Mouse (Mus musculus): Measurements from ENCODE around the gene Pcmt1.
A peak's percentile ranks its signal among the peaks of the same experiment; 100 is the strongest.

Pcmt1 gene

DNA sequence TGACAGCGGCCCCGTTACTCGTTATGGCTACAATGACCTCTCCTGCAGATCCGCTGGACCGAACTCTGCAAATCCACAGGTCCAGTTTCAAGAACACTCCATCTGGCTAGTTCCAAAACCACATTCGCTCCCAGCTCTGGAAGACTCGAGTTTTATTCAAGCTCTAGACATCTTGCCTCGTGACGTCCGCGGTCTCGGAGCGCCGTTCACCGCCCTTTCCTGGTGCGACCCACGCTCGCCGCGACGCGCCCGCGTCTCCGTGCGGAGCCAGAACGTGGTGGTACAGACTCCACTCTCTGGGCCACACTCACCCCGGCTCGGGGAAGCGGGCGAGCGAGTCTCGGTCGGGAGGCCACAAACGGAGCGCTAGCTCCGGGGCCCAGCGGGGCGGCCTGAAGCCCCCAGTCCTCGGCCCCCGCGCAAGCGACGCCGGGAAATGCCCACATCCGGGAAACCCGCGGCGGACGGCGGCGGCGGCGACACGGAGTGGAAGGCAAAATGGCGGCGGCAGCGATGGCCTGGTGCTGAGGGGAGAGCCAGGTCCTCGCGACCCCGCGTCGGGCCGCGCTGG lies at the start of gene Pcmt1, which contains the start of gene Lats1:
Pcmt1 (minus strand) TSS at position 406 of the 571 bp plus-strand sequence.
Lats1 (plus strand) TSS at position 484 of the 571 bp plus-strand sequence.
- peak; percentile 84 for DNase-seq

GRCm38 (mm10) chr10:7727011-7727410 lies 46.1 kb upstream of the Pcmt1 start:
- DNase-seq = no peak

GRCm38 (mm10) chr10:7726501-7726812 lies 45.5 kb upstream of the Pcmt1 start:
- no peak for DNase-seq

DNA sequence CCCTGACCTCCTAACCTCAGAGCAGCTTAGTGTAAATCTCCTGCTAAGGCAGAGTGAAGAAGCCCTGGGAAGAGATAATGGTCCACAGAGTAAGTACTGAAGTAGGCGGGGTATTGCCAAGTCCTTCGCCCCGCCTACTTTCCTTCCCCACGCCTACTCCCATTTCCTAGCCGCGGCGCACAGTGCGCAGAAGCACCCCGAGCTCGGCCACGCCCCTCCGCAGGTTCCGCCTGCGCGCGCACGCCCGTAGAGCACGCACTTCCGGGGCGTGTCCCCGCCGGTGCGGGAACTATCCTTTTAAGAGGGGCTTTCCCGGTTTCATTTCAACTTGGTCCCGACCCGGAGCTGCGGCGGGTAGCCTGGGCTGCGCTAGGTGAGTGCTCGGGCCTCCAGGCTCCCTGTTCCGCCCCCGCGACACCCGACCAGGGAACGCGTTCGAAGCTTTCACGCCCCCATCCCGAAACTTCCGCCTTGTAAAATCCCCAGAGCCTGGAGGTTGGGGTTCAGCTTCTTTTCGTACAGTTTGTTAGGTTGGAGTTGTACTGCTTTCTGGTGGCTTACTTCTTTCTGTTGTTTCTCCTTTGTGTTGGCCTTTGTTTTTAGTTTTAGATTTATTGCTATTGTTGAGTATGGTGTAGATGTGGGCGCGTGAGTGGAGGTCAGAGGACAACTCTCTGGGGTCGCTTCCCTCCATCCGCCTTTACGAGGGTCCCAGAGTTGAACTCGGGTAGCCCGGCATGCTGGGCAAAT lies 45.0 kb upstream of the Pcmt1 start, which contains the start of gene Katna1:
Katna1 (plus strand) TSS at position 250 of the 750 bp plus-strand sequence.
- DNase-seq = peak; percentile 89

DNA sequence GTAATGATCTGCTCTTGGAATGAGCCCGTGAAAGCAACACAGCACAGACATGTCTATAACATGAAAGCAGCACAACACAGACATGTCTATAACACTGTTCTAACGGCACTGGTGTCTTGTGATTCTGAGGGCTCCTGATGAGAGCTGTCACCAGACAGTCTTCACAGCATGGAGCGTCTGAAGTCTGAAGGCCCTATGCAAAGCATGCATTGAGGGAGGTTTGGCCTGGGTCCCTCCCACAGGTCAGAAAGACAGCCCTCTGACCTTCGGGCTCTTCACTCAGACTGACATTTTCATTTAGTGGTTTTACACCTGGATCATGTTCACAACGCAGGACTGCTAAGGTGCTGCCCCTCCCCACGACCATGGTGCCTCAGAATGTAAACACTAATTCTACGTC lies 34.1 kb upstream of the Pcmt1 start:
- DNase-seq = no peak

DNA sequence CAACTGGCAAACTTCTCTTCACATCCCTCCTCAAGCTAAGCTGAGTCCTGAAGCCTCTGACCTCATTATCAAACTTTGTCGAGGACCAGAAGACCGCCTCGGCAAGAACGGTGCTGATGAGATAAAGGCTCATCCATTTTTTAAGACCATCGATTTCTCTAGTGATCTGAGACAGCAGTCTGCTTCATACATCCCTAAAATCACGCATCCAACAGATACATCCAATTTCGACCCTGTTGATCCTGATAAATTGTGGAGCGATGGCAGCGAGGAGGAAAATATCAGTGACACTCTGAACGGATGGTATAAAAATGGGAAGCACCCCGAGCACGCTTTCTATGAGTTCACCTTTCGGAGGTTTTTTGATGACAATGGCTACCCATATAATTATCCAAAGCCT lies 31.6 kb upstream of the Pcmt1 start:
- no peak for DNase-seq

- no peak for DNase-seq
These were observed 29.2 kb upstream of the Pcmt1 start for GRCm38 (mm10) chr10:7710121-7710520.

DNA sequence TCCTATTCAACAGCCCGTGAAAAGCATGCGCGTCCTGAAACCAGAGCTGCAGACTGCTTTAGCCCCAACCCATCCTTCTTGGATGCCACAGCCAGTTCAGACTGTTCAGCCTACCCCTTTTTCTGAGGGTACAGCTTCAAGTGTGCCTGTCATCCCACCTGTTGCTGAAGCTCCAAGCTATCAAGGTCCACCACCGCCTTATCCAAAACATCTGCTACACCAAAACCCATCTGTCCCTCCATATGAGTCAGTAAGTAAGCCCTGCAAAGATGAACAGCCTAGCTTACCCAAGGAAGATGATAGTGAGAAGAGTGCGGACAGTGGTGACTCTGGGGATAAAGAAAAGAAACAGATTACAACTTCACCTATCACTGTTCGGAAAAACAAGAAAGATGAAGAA lies 21.6 kb upstream of the Pcmt1 start:
- DNase-seq = no peak

- DNase-seq = no peak
These were observed 19.2 kb upstream of the Pcmt1 start for GRCm38 (mm10) chr10:7700120-7700519.

GRCm38 (mm10) chr10:7695286-7695685 lies 14.3 kb upstream of the Pcmt1 start:
- no peak for DNase-seq

- no peak for DNase-seq
These were observed 6.0 kb upstream of the Pcmt1 start for GRCm38 (mm10) chr10:7686902-7687301.

DNA sequence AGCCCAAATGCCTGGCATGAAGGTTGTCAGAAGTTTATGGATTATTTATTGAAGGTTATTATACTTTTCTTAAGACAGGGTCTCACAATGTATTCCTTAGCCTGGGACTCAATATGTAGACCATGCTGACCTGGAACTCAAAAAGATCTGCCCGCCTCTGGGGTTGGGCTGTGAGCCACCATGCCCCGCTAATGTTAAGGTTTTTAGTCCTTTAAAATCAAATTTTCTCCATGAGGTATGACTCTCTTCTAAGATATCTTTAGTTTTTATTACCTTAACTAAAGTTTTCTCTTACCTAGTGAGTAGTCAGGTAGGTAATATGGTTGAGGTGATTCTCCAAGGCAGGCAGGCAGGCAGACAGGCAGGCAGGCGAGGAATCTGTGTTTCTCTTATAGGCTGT lies 1.3 kb upstream of the Pcmt1 start:
- DNase-seq = no peak

- DNase-seq = peak; percentile 76
These were observed 548 bp upstream of the Pcmt1 start for GRCm38 (mm10) chr10:7681343-7682025.

DNA sequence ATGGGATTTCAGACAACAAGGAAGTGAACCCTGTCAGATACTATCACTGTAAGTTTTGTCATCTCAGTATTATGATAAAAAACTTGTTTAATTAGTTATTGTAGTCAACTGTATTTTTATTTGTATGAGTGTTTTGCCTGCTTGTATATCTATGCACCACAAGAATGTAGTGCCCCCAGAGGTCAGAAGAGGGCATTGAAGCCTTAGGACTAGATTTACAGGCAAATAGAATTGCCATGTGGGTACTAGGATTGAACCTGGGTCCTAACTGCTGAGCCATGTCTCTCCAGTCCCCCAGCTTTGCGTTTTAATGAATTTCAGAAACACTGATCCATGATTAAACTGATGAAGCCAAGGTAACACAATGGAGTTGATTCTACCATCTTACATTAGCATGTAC lies 7.3 kb downstream of the Pcmt1 start:
- no peak for DNase-seq

GRCm38 (mm10) chr10:7667342-7667802 lies 13.6 kb downstream of the Pcmt1 start, which contains the start of gene Nup43:
Gene Nup43 (plus strand): TSS chr10:7667503.
- DNase-seq = peak; percentile 88

- no peak for DNase-seq
These were observed 16.0 kb downstream of the Pcmt1 start for GRCm38 (mm10) chr10:7664889-7665288.

DNA sequence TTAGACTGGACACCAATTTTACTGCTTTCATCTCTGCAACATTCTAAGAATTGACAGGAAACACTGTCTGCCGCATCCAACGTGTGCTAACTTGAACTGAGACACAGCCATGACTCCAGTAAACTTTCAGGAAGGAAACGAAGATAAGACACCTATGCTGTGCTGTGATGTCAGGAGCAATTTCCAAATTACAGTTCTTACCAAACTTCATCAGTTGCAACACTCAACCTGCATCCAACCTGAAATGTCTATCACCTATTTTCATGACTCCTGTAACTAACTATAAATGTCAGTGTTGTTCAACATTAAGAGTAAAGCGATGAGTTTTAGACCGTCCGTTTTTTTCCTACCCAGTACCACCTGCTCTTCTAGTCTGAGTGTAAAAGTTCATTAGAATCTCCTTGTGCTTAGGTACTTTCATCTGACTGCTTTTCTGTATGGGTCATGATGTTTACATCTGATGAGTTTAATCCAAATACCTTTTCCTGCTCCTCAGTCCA lies 16.9 kb downstream of the Pcmt1 start:
- no peak for DNase-seq

GRCm38 (mm10) chr10:7663159-7664026 lies 17.5 kb downstream of the Pcmt1 start:
- DNase-seq = peak; percentile 94

- DNase-seq = no peak
These were observed 18.3 kb downstream of the Pcmt1 start for GRCm38 (mm10) chr10:7662471-7663141.

GRCm38 (mm10) chr10:7651057-7651456 lies 29.9 kb downstream of the Pcmt1 start:
- no peak for DNase-seq

DNA sequence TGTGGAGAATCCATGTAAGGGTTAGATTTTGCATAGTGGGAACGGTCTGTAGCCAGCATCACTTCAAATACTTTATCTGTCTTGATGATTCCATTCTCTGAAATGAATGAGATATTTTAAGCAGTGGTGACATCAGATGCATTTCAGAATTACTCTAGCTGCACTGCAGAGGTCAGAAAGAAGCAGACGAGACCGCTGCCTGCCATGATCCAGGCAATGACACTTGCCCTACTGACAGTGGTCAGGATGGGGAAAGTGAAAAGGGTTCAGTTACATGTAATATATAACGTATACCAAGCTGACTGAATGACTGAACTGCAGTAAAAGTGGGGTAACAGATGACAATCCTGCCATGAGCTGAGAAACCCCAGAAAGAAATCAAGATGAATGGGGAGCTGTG lies 31.9 kb downstream of the Pcmt1 start:
- DNase-seq = no peak

- DNase-seq = no peak
These were observed 35.0 kb downstream of the Pcmt1 start for GRCm38 (mm10) chr10:7645911-7646310.

Data from cerebellum, adult 9-11 months (tissue).